Mouse (Mus musculus) naive thymus-derived CD4-positive, alpha-beta T cell, adult 2 months (primary cell): ENCODE measurements around the gene Fam171a1.
"Not testable (repeated sequence)": the region's sequence is repeated elsewhere in the genome, so short reads cannot be mapped to it uniquely, and the experiment has no call there.

Experiments used
- DNase-seq: peaks from one replicate; pipeline ENCODE4 v3.0.0-alpha.2; 2011; ENCODE audit warnings: low read depth

Fam171a1 gene

DNA sequence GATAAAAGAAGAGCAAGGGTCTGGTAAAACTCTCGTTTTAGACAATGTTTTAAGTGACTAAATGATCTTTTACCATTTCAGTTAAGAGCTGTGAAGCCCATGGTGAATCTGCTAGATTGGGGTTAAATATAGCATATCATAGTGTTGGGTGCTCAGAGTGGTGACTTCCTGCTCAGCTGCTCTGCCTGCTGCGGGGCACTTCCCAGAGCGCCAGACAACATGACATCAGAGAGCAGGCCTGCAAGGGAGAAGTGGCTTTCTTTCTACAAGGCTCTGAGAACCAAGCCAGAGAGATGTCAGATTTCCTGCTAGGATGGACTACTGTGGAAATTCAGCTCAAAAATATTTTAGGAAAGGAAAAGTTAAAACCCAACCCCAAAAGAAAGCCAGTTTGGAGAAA is 57.8 kb downstream of the Fam171a1 start:
- DNase-seq: no peak

DNA sequence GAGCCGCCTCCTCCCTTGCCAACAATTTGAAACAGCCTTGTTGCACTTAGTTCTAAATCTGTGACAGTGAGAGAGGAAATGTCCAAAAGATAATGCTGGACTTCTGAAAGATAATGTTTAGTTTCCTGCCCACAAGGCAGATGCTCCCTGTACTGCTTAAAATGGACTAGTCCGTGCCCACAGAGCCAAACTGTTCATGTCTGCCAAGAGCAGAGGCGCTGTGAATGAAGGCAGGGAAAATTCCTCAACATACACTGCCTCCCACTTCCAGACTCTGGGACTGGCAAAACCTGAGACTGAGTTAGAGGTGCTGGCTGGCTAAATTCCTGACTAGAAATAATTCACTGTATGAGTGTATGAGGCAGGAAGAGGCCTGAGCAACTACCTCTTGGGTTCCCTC is 58.6 kb downstream of the Fam171a1 start:
- no peak for DNase-seq

DNA sequence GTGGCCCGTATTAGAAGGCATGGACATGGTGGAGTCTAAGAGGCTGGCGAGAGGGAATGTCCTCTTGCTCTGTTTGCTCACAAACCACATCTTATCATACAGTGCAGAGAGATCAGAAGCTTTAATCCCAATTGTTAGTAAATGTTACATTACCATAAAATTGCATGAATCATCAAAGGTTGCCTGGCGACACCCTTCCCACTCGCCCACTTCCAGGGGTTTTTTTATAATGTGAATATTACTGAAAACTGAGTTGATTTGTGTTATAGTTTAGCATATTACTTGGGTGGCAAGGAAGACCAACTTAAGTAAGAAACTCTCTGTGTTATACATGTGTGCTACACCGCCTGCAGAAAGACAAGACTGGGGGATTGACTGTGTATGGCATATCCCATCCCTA is 60.9 kb downstream of the Fam171a1 start:
- no peak for DNase-seq

DNA sequence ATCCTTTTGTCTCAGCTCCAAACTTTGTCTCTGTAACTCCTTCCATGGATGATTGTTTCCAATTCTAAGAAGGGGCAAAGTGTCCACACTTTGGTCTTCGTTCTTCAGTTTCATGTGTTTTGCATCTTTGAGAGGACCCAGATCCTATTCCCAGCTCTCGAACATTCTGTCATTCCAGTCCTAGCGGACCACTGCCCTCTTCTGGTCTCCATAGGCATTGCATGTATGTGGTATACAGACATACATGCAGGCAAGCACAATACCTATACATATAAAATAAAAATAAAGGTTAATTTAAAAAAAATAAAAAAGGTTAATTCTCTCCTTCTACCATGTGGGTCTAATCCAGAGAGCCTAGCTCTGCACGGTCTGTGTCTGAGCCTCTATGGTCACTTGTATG is 62.0 kb downstream of the Fam171a1 start:
- DNase-seq: not testable (repeated sequence)

DNA sequence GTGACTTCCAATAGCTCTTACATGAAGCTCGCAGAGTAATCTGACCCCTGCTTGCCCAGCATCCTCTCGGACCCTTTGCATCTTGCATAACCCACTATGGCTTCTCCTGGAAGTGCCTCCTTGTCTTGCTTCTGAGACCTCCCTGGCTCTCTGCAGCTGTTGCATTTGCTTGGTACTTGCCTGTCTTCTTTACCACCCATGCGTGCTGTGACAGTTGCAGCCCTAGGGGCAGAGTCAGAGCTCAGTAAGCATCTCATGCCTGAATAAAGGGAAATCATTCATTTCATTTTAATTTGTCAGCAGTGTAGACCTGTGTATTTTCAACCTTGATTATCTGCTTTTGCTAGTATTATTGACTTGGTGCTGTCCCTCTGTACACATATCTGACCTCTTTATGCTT is 62.7 kb downstream of the Fam171a1 start:
- DNase-seq: no peak

DNA sequence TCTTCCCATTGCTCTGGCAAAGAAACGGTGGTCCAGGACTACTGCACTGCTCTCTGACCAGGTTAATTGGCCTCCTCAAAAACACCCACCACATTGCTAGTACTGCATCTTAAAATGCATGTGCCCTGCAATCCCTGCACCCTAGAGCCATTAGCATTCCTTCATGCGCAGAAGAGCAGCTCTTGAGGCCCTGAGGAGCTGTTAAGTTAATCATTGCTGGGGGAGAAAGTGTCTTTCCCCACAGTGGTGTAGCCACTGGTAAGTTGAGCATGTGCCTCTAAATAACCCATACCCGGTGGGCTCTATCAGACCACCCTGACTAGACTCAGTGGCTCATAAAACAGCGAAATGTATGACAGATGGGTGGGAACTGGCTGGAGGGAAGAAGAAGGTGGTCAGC is 66.5 kb downstream of the Fam171a1 start:
- no peak for DNase-seq

DNA sequence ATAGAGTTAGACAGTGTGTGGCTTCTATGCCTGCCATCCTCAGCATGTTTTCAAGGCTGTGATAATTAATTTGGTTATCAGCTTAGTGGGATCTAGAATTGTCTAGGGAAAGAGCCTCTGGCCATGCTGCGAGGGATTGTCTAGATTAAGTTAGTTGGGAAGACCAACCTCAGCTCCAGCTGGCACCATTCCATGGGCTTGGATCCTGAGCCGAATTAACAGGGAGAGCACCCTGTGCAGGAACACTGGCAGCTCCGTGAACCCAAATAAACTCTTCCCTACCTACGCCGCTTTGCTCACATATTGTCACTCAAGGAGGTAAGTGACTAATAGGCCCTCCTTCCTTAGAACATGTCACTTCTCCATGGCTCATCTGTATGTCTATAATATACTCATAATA is 69.6 kb downstream of the Fam171a1 start:
- DNase-seq: no peak

DNA sequence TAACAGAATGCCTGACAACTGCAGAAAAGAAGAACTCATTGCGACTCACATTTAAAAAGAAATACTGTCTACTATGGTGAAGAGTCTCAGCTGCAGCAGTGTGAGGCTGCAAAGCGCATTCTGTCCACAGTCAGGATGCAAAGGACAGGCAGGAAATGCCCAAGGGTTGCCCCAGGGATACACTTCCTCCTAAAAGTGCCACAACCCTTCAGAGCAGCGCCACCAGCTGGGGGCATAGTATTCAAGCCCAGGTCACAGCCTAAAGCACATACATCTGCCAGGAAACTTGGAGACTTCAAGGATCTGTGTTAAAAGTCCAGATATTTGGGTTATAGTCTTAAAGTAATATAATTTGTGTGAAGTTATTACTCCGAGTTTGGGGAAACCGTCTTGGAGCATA is 71.3 kb downstream of the Fam171a1 start:
- no peak for DNase-seq

DNA sequence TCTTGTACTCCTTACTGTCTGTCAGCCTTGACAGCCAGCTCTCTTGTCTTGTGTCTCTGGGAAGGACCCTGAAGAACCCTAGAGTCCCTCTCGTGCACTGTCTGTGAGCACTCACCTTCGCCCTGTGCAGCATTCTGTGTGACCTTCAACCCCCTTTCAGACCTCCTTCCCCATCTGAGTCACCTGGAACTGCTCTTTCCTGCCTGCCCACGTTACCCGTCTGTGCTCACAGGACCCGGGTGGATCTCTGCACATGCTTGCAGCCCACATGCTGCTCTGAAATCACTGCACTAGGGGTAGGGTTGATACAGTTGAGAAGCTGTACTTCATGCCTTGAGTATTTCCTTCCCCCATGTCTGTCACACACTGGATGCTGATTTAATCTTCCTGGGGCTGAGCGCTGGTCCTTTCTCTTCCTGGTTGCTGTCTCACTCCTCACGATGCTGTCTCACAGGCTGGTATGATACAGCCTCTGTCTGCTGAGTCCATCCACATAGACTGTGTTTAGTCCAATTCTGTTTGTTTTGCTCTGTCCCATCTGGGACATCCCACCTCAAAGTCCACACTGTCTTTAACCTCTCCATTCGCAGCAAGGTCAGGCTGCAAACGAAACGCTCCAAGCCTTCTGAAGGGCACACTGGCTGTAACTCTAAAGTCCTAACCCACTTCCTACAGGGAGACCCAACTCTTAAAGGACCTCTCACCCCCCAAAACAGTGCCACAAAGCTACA is 74.9 kb downstream of the Fam171a1 start:
- DNase-seq: no peak

DNA sequence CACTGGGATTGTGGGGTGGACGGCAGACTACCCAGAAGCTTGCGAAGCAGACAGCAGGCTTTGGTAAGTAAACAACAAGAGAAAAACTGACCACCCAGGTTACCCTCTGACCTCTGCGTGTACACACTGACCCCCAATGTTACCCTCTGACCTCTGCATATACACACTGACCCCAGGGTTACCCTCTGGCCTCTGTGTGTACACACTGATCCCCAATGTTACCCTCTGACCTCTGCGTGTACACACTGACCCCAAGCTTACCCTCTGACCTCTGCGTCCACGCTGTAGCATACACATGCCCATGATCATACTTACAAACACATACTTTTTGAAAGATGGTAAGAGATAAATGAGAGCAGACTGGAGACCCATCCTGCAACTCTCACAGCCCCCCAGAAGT is 77.1 kb downstream of the Fam171a1 start:
- DNase-seq: no peak

DNA sequence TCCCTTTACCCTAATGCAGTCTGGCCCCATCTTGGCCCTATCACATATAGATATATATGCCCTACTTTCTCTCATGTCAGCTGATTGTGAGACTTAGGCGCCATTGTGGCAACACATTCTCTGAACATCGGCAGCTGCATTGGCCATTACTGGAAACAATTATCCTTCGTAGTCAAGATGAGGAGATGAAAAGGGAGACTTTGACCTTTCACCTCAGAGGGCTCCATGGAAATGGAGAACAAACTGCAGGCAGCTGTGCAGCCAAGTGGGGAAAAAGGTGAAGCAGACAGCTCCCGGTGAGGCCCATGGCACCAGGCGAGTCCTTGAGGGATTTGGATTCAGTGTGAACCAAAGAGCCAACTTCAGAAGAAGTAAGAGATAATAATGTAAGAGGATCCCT is 81.5 kb downstream of the Fam171a1 start:
- no peak for DNase-seq

DNA sequence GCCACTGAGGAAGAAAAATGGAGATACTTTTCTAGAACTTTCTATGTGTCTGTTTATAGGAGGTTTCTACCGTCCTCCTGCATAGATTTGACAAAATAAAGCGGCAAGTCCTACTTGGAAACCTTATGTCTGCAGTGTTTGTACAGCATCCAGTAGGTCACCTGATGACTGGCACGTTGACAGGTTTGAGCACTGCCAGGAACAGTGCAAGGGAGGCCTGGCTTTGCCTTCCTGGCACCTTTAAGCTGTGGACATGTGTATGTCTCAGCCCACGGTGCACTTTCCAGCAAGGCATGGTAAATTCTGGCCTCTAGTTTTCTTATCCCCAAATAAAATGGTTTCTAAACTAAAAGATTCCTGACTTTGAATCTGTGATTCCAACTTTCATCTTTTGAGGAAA is 86.4 kb downstream of the Fam171a1 start:
- no peak for DNase-seq

DNA sequence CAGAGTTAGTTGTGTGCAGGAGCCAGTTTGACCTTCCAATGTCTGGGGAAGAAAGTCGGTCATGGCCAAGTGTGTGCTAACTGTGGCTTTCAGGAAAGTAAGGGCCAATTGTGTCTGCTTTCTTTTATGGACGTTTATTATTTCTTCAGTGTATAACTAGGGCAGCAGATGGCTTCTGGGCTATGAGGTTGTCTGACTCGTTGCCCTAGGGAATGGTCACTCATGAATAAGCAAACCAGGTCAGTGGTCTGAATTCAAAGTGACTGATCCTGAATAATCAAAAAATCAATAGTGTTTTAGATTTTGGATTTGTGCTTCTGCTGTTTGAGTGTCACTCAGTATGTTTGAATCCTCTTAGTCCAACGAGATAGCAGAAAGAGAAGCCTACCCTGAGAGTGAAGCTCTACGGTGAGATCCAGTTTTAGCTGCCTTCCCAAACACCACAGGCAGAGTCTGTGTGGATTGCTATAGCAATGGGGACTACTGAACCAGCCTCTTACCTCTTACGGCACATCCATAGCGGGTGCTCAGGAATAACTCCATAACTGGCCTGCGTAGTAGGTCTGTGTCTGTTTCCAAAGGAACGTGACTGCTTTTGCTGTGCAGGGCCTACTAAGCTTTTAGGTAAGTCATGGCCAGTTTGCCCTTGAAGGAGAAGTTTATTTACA is 93.1 kb downstream of the Fam171a1 start:
- DNase-seq: no peak

DNA sequence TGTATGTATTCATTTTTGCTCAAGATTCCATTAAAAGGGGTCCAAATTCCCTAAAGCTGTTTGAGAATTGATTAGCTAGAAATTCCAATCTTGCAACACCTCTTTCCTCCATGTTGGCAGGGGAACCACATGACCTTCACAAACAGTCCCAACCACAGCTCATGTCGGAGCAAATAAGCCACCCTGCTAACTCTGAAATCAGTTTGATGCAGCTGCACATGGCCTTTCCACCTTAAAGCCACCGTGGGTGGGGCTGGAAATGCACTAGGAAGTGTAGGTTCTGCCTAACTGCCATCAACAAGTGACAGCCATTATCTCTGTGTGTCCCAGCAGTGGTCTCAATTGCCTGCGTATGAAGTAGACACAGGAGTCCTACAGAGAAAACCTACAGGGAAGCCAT is 101.5 kb downstream of the Fam171a1 start:
- DNase-seq: no peak

DNA sequence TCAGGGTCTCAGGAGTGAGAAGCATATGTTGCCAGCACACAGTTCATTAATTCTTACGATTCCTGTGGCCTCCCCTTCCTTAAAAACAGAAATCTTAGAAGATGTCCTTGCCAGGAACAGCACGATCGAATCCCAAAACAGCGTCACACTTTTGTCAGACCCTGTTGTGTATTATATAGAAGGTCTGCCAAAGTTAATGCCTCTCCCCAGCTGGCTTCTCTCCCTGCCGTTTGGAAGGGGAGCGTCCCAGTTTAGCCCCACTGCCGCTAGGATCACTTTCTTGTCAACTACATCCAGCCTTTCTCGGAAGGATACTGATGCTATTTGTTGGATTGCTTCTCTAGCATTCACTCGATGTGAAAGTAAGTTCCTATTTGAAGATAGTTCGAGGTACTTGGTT is 102.6 kb downstream of the Fam171a1 start:
- DNase-seq: no peak

DNA sequence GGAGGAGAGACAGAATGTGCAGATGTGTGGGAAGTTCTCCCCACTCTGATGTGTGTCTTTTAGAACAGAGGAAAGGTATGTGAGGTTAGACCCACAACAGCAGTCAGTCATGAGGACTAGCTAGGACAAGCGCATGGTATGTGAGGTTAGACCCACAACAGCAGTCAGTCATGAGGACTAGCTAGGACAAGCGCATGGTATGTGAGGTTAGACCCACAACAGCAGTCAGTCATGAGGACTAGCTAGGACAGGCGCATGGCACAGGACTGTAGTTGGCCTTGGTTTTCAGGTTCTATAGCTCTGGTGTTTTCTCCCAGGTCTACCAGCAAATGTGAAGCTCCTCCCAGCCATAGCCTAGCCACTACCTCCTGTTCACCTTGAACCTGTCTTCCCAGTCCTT is 103.6 kb downstream of the Fam171a1 start:
- not testable (repeated sequence) for DNase-seq

DNA sequence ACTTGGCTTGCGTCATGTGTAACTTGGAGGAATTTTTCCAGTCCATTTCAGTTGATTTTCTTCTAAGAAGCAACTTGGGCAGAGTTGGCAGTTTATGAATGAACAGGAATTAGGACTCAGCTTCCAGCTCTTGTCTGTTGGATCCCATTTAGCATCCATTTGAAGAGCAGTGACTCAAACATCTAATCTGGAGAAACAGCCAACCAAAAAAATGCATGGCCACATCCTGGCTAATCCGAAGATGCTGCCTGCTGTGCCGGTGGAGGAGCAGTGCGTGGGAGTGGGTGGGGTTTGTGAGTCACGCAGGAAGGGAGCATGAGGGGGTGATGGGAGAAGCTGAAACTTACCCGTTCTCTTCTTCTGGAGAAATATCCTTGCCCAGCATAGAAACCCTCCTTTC is 104.2 kb downstream of the Fam171a1 start:
- DNase-seq: no peak

DNA sequence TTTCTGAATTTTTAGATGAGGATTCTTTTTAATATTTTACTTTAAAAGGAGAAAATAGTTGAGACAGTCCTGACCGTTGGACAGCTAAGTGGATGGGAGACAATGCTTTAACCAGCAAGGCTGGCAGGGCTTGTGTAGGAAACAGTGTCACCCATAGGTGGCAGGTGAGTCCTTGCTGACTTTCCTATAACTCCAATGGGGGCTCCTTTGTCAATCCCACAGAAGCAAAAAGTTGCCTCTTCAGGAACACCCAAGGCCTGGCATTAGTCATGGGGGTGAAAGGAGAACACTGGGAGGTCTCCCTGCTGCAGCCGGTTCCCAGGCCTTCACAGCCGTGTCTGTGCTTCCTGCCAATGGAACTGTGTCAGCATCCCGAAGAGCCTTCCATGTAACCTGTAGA is 114.5 kb downstream of the Fam171a1 start:
- DNase-seq: no peak

DNA sequence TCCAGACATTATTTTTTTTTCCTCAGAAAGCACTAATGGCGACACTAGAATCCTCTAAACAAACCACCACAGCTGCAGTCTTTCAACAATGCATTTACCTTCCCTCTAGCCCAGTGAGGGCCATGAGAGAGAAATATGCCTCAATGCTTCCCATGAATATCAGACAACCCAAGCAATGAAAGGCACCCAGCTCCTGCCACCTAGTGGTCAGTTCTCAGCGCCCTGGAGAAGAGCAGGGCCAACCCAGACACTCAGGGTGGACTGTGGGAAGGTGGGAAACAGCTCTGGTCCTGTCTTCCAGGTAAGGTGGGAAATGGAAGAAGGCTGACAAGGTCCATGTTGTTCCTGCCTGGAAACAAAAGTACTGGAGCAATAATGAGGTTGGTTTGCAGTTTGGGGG is 115.0 kb downstream of the Fam171a1 start:
- peak; percentile 14 for DNase-seq

DNA sequence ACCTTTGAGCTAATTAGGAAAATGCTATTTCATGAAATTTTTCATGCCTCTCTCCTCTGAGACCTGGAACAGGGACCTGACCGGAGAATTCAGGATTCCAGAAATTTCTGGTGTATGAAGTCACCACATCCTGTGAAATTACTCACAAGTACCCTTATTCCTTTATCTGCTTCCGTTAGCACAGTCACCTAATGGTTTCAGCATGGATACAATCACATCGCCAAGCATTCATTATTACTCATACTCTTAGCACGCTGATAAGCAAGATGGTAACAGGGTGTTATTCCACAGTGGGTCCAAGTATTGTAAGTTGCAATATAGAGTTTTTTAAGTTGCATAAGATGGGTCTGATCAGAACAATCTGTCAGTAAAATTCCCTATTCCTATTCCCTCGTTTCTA is 125.2 kb downstream of the Fam171a1 start:
- DNase-seq: no peak

DNA sequence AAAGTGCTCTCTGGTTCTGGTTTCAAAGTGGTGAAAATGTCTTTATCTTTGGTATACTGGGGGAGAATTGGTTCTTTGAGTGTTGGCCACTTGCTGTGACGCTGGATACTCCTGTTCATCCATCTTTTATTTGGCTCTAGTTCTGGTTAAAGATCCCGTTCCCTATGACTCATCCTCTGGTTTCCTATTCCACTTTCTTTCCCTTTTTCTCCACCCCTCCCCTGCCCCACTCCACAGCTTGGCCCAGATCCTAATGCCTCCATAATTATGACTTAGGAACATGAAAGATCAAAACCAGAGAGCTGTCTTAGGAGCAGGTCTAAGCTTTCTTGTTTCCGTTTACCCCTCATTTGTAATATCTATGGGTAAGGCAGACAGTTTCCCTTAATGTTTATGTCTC is 130.2 kb downstream of the Fam171a1 start:
- DNase-seq: no peak

DNA sequence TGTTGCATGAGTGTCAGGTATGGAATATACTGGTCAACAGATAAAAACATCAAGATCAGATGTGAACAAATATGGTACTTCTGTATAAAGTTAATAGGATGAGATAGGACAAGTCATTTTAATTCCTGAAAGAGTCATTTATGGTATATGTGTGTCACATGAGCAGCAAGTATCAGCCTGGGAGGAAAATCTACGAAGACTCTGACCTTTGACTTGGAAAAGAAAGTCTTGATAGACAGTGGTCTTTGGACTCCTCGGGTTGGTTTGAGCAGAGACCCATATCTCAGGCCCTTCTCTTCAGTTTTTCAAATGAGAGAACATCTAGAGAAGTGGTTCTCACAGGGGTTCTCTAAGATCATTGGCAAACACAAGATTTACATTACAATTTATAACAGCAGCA is 137.3 kb downstream of the Fam171a1 start:
- DNase-seq: no peak

DNA sequence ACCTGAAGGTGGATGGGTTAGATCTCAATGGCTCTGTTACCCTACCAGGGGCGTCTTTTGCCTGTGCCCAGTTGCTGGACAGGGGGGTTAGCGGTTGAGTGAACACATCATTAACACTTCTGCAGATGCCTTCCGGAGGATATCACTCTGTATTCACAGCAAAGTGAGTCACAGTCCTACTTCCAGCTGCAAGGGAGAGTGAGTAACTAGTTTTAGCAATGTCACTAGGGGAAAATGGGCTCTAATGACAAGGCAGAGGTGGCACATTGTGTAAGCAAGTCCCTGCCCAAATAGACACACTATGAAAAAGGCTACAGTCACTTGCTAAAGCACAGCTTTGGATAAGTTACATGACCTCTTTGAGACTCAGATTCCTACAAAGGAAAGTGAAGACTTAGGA is 152.4 kb downstream of the Fam171a1 start:
- DNase-seq: no peak

DNA sequence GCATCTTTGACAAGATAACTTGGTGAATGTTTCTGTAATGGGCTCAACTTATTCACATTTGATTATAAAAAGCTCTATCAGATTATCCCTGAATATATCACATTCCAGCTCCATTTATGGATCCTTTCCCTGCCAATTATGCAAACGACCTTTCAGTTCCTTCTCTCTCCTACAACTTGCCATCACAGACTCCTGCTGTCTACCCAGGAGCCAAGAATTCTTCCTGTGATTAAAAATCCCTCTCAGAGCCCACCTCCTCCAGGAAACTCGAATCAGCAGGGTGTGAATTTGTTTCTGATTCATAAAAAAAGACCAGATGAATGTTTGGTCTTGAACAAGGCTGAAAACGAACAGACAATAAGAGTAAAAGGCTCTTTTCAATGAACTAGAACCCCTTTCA is 153.9 kb downstream of the Fam171a1 start:
- DNase-seq: no peak
